In the genomic region with DNA sequence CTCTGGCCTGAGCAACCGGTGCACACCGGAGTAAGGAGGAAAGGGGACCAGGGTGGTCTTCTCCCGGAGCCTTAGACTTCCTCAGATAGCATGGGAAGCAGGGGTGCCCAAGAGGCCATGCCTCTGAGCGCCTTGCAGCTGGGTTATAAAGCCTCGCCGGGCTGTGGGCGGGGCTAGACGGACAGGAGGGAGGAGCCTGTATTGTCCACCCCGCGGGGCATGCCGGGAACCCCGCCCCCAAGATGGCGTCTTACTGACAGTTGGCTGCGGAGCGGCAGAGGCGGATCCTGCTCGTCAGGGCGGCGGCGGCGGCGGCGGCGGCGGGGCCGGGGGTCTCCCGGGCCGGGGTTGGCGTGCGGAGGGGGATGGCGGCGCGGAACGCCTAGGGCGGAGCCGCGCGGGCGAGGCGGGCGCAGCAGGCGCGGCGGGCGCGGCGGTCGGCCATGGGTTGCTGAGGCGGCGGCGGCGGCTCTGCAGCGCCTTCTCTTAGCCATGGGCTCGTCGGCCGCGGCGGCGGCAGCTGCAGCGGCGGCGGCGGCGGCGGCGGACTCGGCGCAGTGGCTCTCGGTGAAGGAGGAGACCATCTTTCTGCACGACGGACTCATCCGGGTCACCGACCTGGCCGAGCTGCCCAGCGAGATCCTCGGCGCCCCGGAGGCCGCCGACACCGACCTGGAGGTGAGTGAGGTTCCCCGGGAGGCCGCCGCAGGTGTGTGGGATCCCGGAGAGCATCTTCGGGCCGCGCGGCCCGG, we compare ENCODE assay signal across 8 mouse cellular contexts. TPM values are rescaled to one million over a fixed set of nuclear protein-coding genes. Genes with fewer than 3 reads are reported as not detected.
DNase-seq lines count a peak whose midpoint lies in the region; ATAC-seq and TF ChIP-seq lines count a peak whose summit lies in the region.

A gene (plus strand): TSS at position 240 of the 752 bp plus-strand sequence.

- H3K4me1 ChIP-seq in hindbrain, embryonic 14.5 days (replicated peaks; ENCODE audit: control insufficient read depth, insufficient read depth, low read length), result peaks cover 15% of the 10 kb centered on the region

- no peaks in the 10 kb centered on the region for H3K9me3 ChIP-seq in hindbrain, embryonic 14.5 days (ENCODE audit: control insufficient read depth, low read length)

- POLR2A ChIA-PET in Patski (lab: Charles Lee), result interaction anchor here (0.6 to 2.3 kb wide), 4 partner anchors 10 to 164 kb away, joined by 3 to 12 read pairs (median 3); no protein-coding TSS in a partner anchor

- H3K9ac ChIP-seq in hindbrain, embryonic 14.5 days, result peak within 1 kb of the TSS; percentile 94

- no peaks in the 10 kb centered on the region for H3K36me3 ChIP-seq in hindbrain, embryonic 14.5 days (replicated peaks; ENCODE audit: control insufficient read depth, insufficient read depth)

- peak within 1 kb of the TSS; percentile 83 for H3K4me2 ChIP-seq in hindbrain, embryonic 14.5 days (replicated peaks)

- DNase-seq in Patski (ENCODE audit: low read depth, low spot score), result peak; percentile 68
- DNase-seq in cerebellum, postnatal 14 days, result peak; percentile 98 to 99
- peak; percentile 92 to 93 for DNase-seq in frontal cortex, postnatal 25 days (ENCODE audit: low spot score in 2 of 2)
- DNase-seq in hindbrain, embryonic 14.5 days (ENCODE audit: low spot score), result peak; percentile 97
- DNase-seq in layer of hippocampus, postnatal 36 days, result peak; percentile 93 to 96
- peak; percentile 99 for DNase-seq in lung, postnatal 36 days
- DNase-seq in retina, postnatal 1 day, result peak; percentile 96
- peak; percentile 93 to 99 for DNase-seq in urinary bladder, adult 18-20 months (ENCODE audit: low spot score in 2 of 2)

- no peaks in the 10 kb centered on the region for H3K27me3 ChIP-seq in Patski
- H3K27me3 ChIP-seq in hindbrain, embryonic 14.5 days (ENCODE audit: control insufficient read depth, insufficient read depth, low read length), result no peaks in the 10 kb centered on the region

- in situ Hi-C loops in Patski (cut with MboI; ENCODE audit: low pct_unique_long_range_greater_than_20kb), result loop anchor here (5.0 kb wide), 3 partner anchors 47 to 257 kb away; no protein-coding TSS in a partner anchor

- no peak for TF ChIP-seq CTCF in Patski (IDR thresholded peaks at IDR 0.05)

- peak within 1 kb of the TSS; percentile 98 for H3K4me3 ChIP-seq in hindbrain, embryonic 14.5 days (replicated peaks; ENCODE audit: low read length)

- H3K27ac ChIP-seq in hindbrain, embryonic 14.5 days, result peak within 1 kb of the TSS; percentile 95

- CTCF ChIA-PET in Patski (lab: Charles Lee), result interaction anchor here (1.1 kb wide), 1 partner anchor 30 kb away, joined by 3 read pairs; no protein-coding TSS in a partner anchor

- WGBS in hindbrain, embryonic 14.5 days, result 0% methylated on average over 41 of the region's 90 CpGs

- ATAC-seq in Patski, result peak; percentile 73
- peak; percentile 90 for ATAC-seq in hindbrain, embryonic 14.5 days (ENCODE audit: low FRiP score)

RNA-seq across cellular contexts. Expression of the gene that starts here (rescaled TPM):
- polyA plus RNA-seq in Patski (2021), result 13.7 TPM
- 34.1 and 37.2 TPM in 2 replicates for polyA plus RNA-seq in hindbrain, embryonic 14.5 days (2014; fragmentation: Nextera tagmentation; extraction: Ambion mirVana)
- total RNA-seq in layer of hippocampus, postnatal 36 days (2021), result 100 to 1,000 TPM; 172 to 181 TPM

Comparison
In these comparisons a context has a peak if more than half of its experiments do, and no peak if none do; other contexts are left out.
1. Peak in every context shown above with its lines: DNase-seq, ATAC-seq, H3K4me3 ChIP-seq and H3K27ac ChIP-seq.